23 mouse cellular contexts compared by ENCODE assay signal in genomic region chr11:81543189-81543588, GRCm38 (mm10).
"Had no signal": no experiment of that assay in that cellular context is flagged by ENCODE, and none has a peak within 500 bp of the region (broad histone marks: within the 10 kb centered on the region; RNA-seq: fewer than 3 reads in every experiment).

No protein-coding gene starts in this region.

- ATAC-seq: hindbrain, postnatal 0 days; intestine, embryonic 16.5 days; liver, embryonic 12.5 days had no signal

- H3K27me3 ChIP-seq: heart, embryonic 12.5 days; hindbrain, embryonic 13.5 days; hindbrain, embryonic 15.5 days; kidney, embryonic 15.5 days; limb, embryonic 13.5 days; limb, embryonic 15.5 days; liver, embryonic 12.5 days had no signal

- DNase-seq: gastrocnemius, adult 2 months; gastrocnemius, postnatal 10 days; gastrocnemius, postnatal 25 days; heart, adult 18-20 months; heart, postnatal 10 days; heart, postnatal 36 days; kidney, adult 11 months; kidney, adult 2 months; kidney, adult 9 months; kidney, postnatal 14 days; kidney, postnatal 36 days; layer of hippocampus, adult 9-11 months; layer of hippocampus, postnatal 36 days; left cerebral cortex, postnatal 4 days had no signal
